Comparison of ENCODE assay signal across 13 mouse cellular contexts in the genomic region with DNA sequence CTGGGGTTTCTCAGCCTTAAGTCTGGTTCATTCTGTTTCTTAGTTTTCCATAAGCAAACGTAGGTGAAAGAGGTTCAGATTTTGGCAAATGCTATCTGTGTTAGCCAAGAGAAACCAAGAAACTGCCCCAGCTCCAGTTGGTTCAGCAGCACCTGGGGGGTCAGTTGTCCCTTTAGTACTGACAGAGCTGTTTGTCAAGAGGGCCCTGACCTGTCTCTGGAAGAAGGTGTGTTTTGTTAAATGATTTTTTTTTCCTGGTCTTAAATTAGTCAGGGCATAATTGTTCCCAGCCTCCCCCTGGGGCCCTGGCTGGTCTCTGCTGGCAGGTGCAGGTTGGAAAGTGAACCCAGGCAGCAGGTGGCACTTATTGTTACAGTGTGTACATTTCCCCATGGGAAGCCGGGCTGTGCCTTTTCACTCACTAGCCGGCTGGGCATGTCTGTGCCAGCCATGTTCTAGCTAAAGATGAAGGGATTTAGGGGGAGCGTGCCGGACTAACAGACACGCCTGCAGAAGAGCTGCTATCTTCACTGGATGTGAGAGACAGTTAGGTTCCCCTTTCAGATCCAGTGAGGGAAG. TPM values are rescaled to one million over a fixed set of nuclear protein-coding genes. Genes with fewer than 3 reads are reported as not detected.
DNase-seq lines count a peak whose midpoint lies in the region; ATAC-seq and TF ChIP-seq lines count a peak whose summit lies in the region.
"Had no signal": no experiment of that assay in that cellular context is flagged by ENCODE, and none has a peak within 500 bp of the region (broad histone marks: within the 10 kb centered on the region; RNA-seq: fewer than 3 reads in every experiment).

No protein-coding gene starts in this region.

- peaks cover 1% of the 10 kb centered on the region for H3K36me3 ChIP-seq in lung, embryonic 15.5 days
- H3K36me3 ChIP-seq in intestine, embryonic 16.5 days (ENCODE audit: control insufficient read depth, insufficient read depth, low read length), result no peaks in the 10 kb centered on the region

- peaks cover 56% of the 10 kb centered on the region for H3K4me1 ChIP-seq in lung, embryonic 15.5 days
- H3K4me1 ChIP-seq in lung, adult 2 months (ENCODE audit: control insufficient read depth, insufficient read depth, low read length), result peaks cover 36% of the 10 kb centered on the region
- H3K4me1 ChIP-seq in intestine, embryonic 16.5 days (ENCODE audit: control insufficient read depth, insufficient read depth, low read length), result peaks cover 40% of the 10 kb centered on the region

- H3K4me2 ChIP-seq in lung, embryonic 15.5 days, result no peak overlapping the region
- H3K4me2 ChIP-seq in intestine, embryonic 16.5 days (ENCODE audit: low read depth, low read length), result no peak overlapping the region
- H3K4me2 ChIP-seq: limb, embryonic 15.5 days had no signal

- no peak for TF ChIP-seq POLR2A in lung, adult 2 months (IDR thresholded peaks at IDR 0.05; ENCODE audit: borderline replicate concordance, extremely low read depth, low read depth, low read length)

- intact Hi-C loops in gastrocnemius, adult 2 months (cut with DNase I), result no loop called here
- intact Hi-C loops in gastrocnemius, postnatal 14 days (cut with DNase I; ENCODE audit: low total_unique reads), result no loop called here

- H3K4me3 ChIP-seq in gastrocnemius, adult 2 months, result no peak overlapping the region
- no peak overlapping the region for H3K4me3 ChIP-seq in lung, embryonic 15.5 days
- H3K4me3 ChIP-seq in lung, adult 2 months (replicated peaks; ENCODE audit: extremely low read depth, low read depth, low read length), result no peak overlapping the region
- no peak overlapping the region for H3K4me3 ChIP-seq in intestine, embryonic 16.5 days (ENCODE audit: low read length)
- H3K4me3 ChIP-seq: limb, embryonic 15.5 days had no signal

- no peaks in the 10 kb centered on the region for H3K27me3 ChIP-seq in lung, embryonic 15.5 days
- no peaks in the 10 kb centered on the region for H3K27me3 ChIP-seq in intestine, embryonic 16.5 days (replicated peaks; ENCODE audit: control insufficient read depth, insufficient read depth, low read length)
- H3K27me3 ChIP-seq: limb, embryonic 15.5 days had no signal

- no peaks in the 10 kb centered on the region for H3K9me3 ChIP-seq in lung, embryonic 15.5 days
- H3K9me3 ChIP-seq in intestine, embryonic 16.5 days (ENCODE audit: control insufficient read depth, low read length), result no peaks in the 10 kb centered on the region
- H3K9me3 ChIP-seq: limb, embryonic 15.5 days had no signal

- 70% methylated on average over 6 of the region's 6 CpGs for WGBS in lung, embryonic 15.5 days
- WGBS in lung, adult 2 months, result 71% methylated on average over 6 of the region's 6 CpGs
- 67% methylated on average over 6 of the region's 6 CpGs for WGBS in intestine, embryonic 16.5 days

- H3K27ac ChIP-seq in gastrocnemius, adult 2 months, result no peak overlapping the region
- H3K27ac ChIP-seq in lung, embryonic 15.5 days, result peak overlapping the region; percentile 68
- peak overlapping the region; percentile 74 for H3K27ac ChIP-seq in intestine, embryonic 16.5 days (ENCODE audit: low read length)
- H3K27ac ChIP-seq: limb, embryonic 15.5 days had no signal

- H3K9ac ChIP-seq in lung, embryonic 15.5 days, result no peak overlapping the region
- no peak overlapping the region for H3K9ac ChIP-seq in intestine, embryonic 16.5 days (ENCODE audit: low read depth, low read length)
- H3K9ac ChIP-seq: limb, embryonic 15.5 days had no signal

- DNase-seq in gastrocnemius, adult 2 months, result peak; percentile 3
- no peak for DNase-seq in gastrocnemius, postnatal 14 days
- DNase-seq in lung, adult 2 months, result no peak
- peak; percentile 42 for DNase-seq in cerebellum, adult 8-10 months
- no peak for DNase-seq in spleen, postnatal 36 days (ENCODE audit: low spot score in 2 of 2)
- no peak for DNase-seq in right cerebral cortex, postnatal 4 days
- DNase-seq: heart, adult 18-20 months; heart, postnatal 36 days; layer of hippocampus, postnatal 36 days; thymus, postnatal 36 days had no signal

- no peak for TF ChIP-seq CTCF in gastrocnemius, adult 2 months (IDR thresholded peaks at IDR 0.05)
- TF ChIP-seq CTCF in lung, adult 2 months (IDR thresholded peaks at IDR 0.05; ENCODE audit: insufficient read depth, low read length), result no peak

- ATAC-seq in lung, embryonic 15.5 days (ENCODE audit: borderline replicate concordance, extremely low read depth, low FRiP score, low TSS enrichment), result no peak
- peak; percentile 47 for ATAC-seq in intestine, embryonic 16.5 days

RNA-seq across cellular contexts. Expression of a gene that starts 30.3 kb away (rescaled TPM):
- 1 to 10 TPM; 4.3 to 6.4 TPM for total RNA-seq in gastrocnemius, adult 2 months (2021)
- 10 to 100 TPM in 1 of 2 experiments, 1 to 10 TPM in 1; 8.7 to 11.7 TPM for total RNA-seq in gastrocnemius, postnatal 14 days (2021)
- 16.5 and 17.1 TPM in 2 replicates for polyA plus RNA-seq in lung, embryonic 15.5 days (2015; fragmentation: Nextera tagmentation; extraction: Ambion mirVana)
- 53.1 and 64.0 TPM in 2 replicates for polyA plus RNA-seq in lung, adult 2 months (2012; rRNA removed)
- polyA plus RNA-seq in intestine, embryonic 16.5 days (2015; fragmentation: Nextera tagmentation; extraction: Ambion mirVana), result 11.5 and 15.1 TPM in 2 replicates

Comparison
In these comparisons a context has a peak if more than half of its experiments do, and no peak if none do; other contexts are left out.
1. DNase-seq: peak in gastrocnemius, adult 2 months (single experiment) and cerebellum, adult 8-10 months (single experiment); none in gastrocnemius, postnatal 14 days (single experiment), lung, adult 2 months (single experiment), spleen, postnatal 36 days (0 of 2) and right cerebral cortex, postnatal 4 days (single experiment).